Mouse (Mus musculus): ENCODE measurements at regions not wholly inside any gene's neighbourhood (a gene's known extent, or its start where the extent isn't known, plus 50 kb on each side); places are given as distances from the start of the nearest gene placed in this dataset.

DNA sequence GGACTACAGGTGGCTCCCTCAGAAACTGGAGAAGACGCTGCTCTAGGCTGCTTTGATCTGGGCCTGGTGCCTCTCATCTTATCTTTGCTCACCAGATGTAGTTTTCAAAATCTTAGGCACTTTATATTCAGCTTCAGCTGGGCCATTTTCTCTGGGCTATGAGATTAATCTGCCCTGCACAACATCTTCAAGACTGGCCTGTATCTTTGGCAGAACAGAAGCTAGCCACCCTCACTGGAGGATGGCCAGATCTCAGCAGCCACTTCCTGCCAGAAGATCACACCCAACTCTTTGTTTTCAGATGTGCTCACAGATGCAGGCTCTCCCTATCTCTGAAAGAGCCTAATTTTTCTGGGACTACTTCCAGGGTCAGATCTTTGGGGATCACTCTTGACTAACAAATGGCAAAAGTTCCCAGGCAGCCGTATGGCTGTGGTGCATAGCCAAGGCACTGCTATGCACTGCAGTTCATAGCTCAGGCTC, 75.8 kb upstream of the Irs2 start:
- TF ChIP-seq CTCF (IDR thresholded peaks at IDR 0.05; ENCODE audit: borderline replicate concordance, insufficient read depth, low read depth, low read length) (no peak), POLR2A (IDR thresholded peaks at IDR 0.05; ENCODE audit: borderline replicate concordance, insufficient read depth, low read length) (no peak)

All from cerebellum, adult 2 months (tissue).